8 mouse cellular contexts compared by ENCODE assay signal in the genomic region with DNA sequence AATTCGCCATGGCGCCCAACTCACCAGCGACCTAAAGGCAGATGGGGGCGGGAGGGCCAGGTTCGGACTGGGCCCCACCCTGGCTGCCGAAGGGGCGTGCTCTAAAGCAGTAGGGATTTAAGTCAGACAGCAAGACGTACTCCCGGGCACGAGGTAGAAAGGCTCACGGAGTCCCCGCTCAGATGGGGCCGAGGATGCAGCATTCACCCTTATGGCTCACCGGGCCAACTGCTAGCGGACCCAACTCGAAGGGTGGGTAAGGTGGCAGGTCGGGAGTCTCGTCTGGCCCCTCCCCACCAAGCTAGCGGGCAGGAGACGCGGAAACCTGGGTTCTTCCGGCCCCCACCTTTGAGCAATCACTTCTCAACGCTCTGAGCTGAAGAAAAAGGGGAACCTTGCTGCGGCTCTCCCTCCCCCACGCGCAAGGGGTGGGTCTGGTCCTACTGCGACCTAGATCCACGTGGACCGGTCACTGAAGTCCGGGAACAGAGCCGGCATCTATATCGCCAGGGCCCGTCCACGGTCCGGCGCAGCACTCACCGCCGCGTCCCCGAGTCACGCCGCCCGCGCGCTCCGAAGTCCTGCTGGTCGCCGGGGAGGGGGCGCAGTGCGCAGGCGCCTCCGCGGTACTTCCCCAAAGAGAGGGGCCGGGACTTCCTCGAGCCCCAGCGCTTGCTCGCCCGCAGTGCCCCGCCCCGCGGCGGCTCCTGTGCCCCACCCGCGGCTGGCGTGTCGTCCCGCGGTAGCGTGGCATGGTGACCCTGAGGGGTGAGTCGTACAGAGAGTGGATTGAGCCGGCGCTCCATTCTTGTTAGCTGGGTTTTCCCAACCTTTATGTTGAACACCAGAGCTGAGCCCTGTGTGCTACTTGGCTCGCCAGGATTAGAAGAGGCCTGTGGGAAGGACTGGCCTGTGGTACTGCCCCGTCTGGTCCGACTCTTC. TPM values are rescaled to one million over a fixed set of nuclear protein-coding genes. Genes with fewer than 3 reads are reported as not detected.
DNase-seq lines count a peak whose midpoint lies in the region; ATAC-seq and TF ChIP-seq lines count a peak whose summit lies in the region.

A gene (minus strand): TSS at position 639 of the 942 bp plus-strand sequence.

- H3K4me2 ChIP-seq in forebrain, embryonic 15.5 days (replicated peaks), result peak within 1 kb of the TSS; percentile 79
- H3K4me2 ChIP-seq in lung, embryonic 14.5 days, result peak within 1 kb of the TSS; percentile 85

- H3K9me3 ChIP-seq in E14TG2a.4 (ENCODE audit: low read length), result no peaks in the 10 kb centered on the region
- no peaks in the 10 kb centered on the region for H3K9me3 ChIP-seq in forebrain, embryonic 15.5 days
- H3K9me3 ChIP-seq in lung, embryonic 14.5 days (ENCODE audit: low read depth, low read length), result no peaks in the 10 kb centered on the region

- TF ChIP-seq CTCF in E14TG2a.4 (conservative IDR thresholded peaks at IDR 0.05; ENCODE audit: low read length), result no peak
- TF ChIP-seq CTCF in lung, embryonic 14.5 days (IDR thresholded peaks at IDR 0.05; ENCODE audit: low read depth), result no peak
- TF ChIP-seq CTCF in thymus, adult 2 months (IDR thresholded peaks at IDR 0.05; ENCODE audit: borderline replicate concordance, control insufficient read depth, extremely low read depth, insufficient read depth, low read length, poor library complexity), result no peak; the same call in 1 of the 2 replicates

- H3K27me3 ChIP-seq in E14TG2a.4 (ENCODE audit: insufficient read depth, low read length), result peaks cover 53% of the 10 kb centered on the region
- no peaks in the 10 kb centered on the region for H3K27me3 ChIP-seq in forebrain, embryonic 15.5 days
- 0 out of 2 replicates have a peak, but pooled peaks cover 4% of the 10 kb centered on the region for H3K27me3 ChIP-seq in lung, embryonic 14.5 days (ENCODE audit: insufficient read depth, low read length)
- H3K27me3 ChIP-seq in thymus, adult 2 months (ENCODE audit: control insufficient read depth, insufficient read depth, low read length), result no peaks in the 10 kb centered on the region

- H3K9ac ChIP-seq in forebrain, embryonic 15.5 days (replicated peaks), result peak within 1 kb of the TSS; percentile 70
- peak within 1 kb of the TSS; percentile 66 for H3K9ac ChIP-seq in lung, embryonic 14.5 days

- H3K4me3 ChIP-seq in E14TG2a.4 (replicated peaks; ENCODE audit: low read length), result peak within 1 kb of the TSS; percentile 86
- peak within 1 kb of the TSS; percentile 67 for H3K4me3 ChIP-seq in forebrain, embryonic 15.5 days
- peak within 1 kb of the TSS; percentile 68 for H3K4me3 ChIP-seq in lung, embryonic 14.5 days (ENCODE audit: low read depth, low read length)
- peak within 1 kb of the TSS; percentile 77 for H3K4me3 ChIP-seq in thymus, adult 2 months (ENCODE audit: control insufficient read depth, insufficient read depth, low read length)

- DNase-seq in cerebellum, adult 11 months, result peak; percentile 64
- DNase-seq in heart, postnatal 14 days, result peak; percentile 83 to 88
- peak; percentile 79 to 82 for DNase-seq in layer of hippocampus, adult 18-20 months (ENCODE audit: low spot score in 2 of 2)
- peak; percentile 88 for DNase-seq in lung, embryonic 14.5 days
- peak; percentile 90 for DNase-seq in thymus, adult 2 months

- H3K27ac ChIP-seq in forebrain, embryonic 15.5 days (replicated peaks), result peak within 1 kb of the TSS; percentile 25
- H3K27ac ChIP-seq in lung, embryonic 14.5 days (ENCODE audit: low read depth), result peak within 1 kb of the TSS; percentile 46; the same call in 1 of the 2 replicates
- H3K27ac ChIP-seq in thymus, adult 2 months (ENCODE audit: control insufficient read depth, insufficient read depth, low read length), result peak within 1 kb of the TSS; percentile 36; the same call in 1 of the 2 replicates

- peak; percentile 80 for ATAC-seq in forebrain, embryonic 15.5 days (replicated peaks)
- ATAC-seq in lung, embryonic 14.5 days (ENCODE audit: insufficient read depth), result peak; percentile 86
- ATAC-seq in neutrophil, adult 5-6 weeks (ENCODE audit: extremely low read depth, insufficient number of reproducible peaks, low FRiP score, poor library complexity, severe bottlenecking), result peak; percentile 85

- H3K4me1 ChIP-seq in E14TG2a.4 (replicated peaks; ENCODE audit: low read depth, low read length), result peaks cover 67% of the 10 kb centered on the region
- peaks cover 21% of the 10 kb centered on the region for H3K4me1 ChIP-seq in forebrain, embryonic 15.5 days
- H3K4me1 ChIP-seq in lung, embryonic 14.5 days (ENCODE audit: insufficient read depth), result peaks cover 10% of the 10 kb centered on the region; the same call in 1 of the 2 replicates
- peaks cover 36% of the 10 kb centered on the region for H3K4me1 ChIP-seq in thymus, adult 2 months (replicated peaks; ENCODE audit: control insufficient read depth, insufficient read depth, low read length)

- TF ChIP-seq POLR2A in thymus, adult 2 months (IDR thresholded peaks at IDR 0.05; ENCODE audit: control insufficient read depth, extremely low read depth, insufficient read depth, low read length, poor library complexity), result peak; percentile 87

- intact Hi-C loops in heart, postnatal 14 days (cut with DNase I), result no loop called here

- under 1% methylated on average over 73 of the region's 75 CpGs for WGBS in forebrain, embryonic 15.5 days
- WGBS in lung, embryonic 14.5 days, result under 1% methylated on average over 75 of the region's 75 CpGs
- WGBS in thymus, adult 2 months, result under 1% methylated on average over 73 of the region's 75 CpGs

- peaks cover 38% of the 10 kb centered on the region for H3K36me3 ChIP-seq in E14TG2a.4 (ENCODE audit: insufficient read depth, low read length)
- peaks cover 6% of the 10 kb centered on the region; the same call in 1 of the 2 replicates for H3K36me3 ChIP-seq in forebrain, embryonic 15.5 days
- H3K36me3 ChIP-seq in lung, embryonic 14.5 days (ENCODE audit: insufficient read depth), result peaks cover 17% of the 10 kb centered on the region
- 0 out of 2 replicates have a peak, but pooled peaks cover 5% of the 10 kb centered on the region for H3K36me3 ChIP-seq in thymus, adult 2 months (ENCODE audit: control insufficient read depth, insufficient read depth, low read length)

RNA-seq across cellular contexts. Expression of the gene that starts here (rescaled TPM):
- 49.1 and 49.7 TPM in 2 replicates for polyA plus RNA-seq in forebrain, embryonic 15.5 days (2015; fragmentation: Nextera tagmentation; extraction: Ambion mirVana)
- total RNA-seq in heart, postnatal 14 days (2021), result 1 to 10 TPM; 7.2 to 8.1 TPM
- 10 to 100 TPM; 41.7 to 47.2 TPM for total RNA-seq in layer of hippocampus, adult 18-20 months (2021)
- 91.3 and 93.8 TPM in 2 replicates for polyA plus RNA-seq in lung, embryonic 14.5 days (2014; fragmentation: Nextera tagmentation; extraction: Ambion mirVana)
- 175 and 197 TPM in 2 replicates for total RNA-seq in neutrophil, adult 5-6 weeks (2017)
- polyA plus RNA-seq in thymus, adult 2 months (2012; rRNA removed), result 255 and 260 TPM in 2 replicates

Comparison
In these comparisons a context has a peak if more than half of its experiments do, and no peak if none do; other contexts are left out.
1. Peak in every context shown above with its lines: DNase-seq, ATAC-seq, H3K4me3 ChIP-seq and H3K27ac ChIP-seq.
2. RNA of the gene that starts here (total RNA-seq): 175 to 197 TPM in neutrophil, adult 5-6 weeks and 41.7 to 47.2 TPM in layer of hippocampus, adult 18-20 months; 7.2 to 8.1 TPM in heart, postnatal 14 days; every median in the first group is over 4 times any median in the second.